Mouse (Mus musculus): Measurements from ENCODE around the gene Ormdl3. TPM values are rescaled to one million over a fixed set of nuclear protein-coding genes. Genes with fewer than 3 reads are reported as not detected.
"Not testable (repeated sequence)": the region's sequence is repeated elsewhere in the genome, so short reads cannot be mapped to it uniquely, and the experiment has no call there.

Ormdl3 gene
- polyA plus RNA-seq (2014; fragmentation: Nextera tagmentation; extraction: Ambion mirVana) = 24.7 and 24.8 TPM in 2 replicates

DNA sequence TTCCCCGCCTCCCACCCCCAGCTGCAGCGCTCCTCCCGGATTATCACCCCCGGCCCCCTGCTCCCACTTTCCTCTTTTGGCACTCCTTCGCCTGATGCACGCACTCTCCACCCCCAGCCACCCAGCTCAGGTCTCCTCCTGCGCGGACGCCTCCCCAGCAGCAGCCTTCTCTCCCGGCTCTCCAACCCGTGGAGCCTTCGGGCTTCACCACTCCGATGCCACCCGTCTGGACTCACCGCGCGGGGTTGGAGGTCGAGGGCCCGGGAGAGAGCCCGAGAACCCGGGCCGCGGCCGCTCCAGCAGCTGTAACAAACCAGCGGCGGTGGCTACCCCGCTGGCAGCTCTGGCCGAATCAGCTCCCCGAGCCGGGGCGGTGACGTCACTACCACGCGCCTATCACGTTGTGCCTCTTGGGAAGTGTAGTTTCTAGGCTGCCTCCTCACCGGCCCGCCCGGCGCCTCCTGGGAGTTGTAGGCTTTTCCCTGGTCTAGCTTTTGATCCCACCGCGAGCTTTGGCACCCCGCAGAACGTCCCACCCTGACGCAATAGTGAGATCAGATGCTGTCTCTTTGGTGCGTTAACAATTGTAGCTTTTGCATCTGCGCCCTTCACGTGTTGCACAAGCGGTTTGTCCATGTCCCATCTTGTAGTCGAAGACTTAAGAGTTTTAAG, at the start of gene Ormdl3:
Ormdl3 (minus strand) TSS at position 477 of the 672 bp plus-strand sequence.
- Histone ChIP-seq H3K27me3 (replicated peaks; ENCODE audit: control insufficient read depth, insufficient read depth, low read length) (no peaks in the 10 kb centered on the region), H3K4me3 (ENCODE audit: low read depth, low read length) (peak within 1 kb of the TSS; percentile 72), H3K9ac (ENCODE audit: low read length) (peak within 1 kb of the TSS; percentile 87), H3K36me3 (ENCODE audit: control insufficient read depth, insufficient read depth, low read length) (peaks cover 16% of the 10 kb centered on the region), H3K27ac (ENCODE audit: low read depth, low read length) (peak within 1 kb of the TSS; percentile 67), H3K4me1 (ENCODE audit: control insufficient read depth, insufficient read depth, low read length) (peaks cover 21% of the 10 kb centered on the region), H3K9me3 (replicated peaks; ENCODE audit: control insufficient read depth, low read length) (no peaks in the 10 kb centered on the region), H3K4me2 (ENCODE audit: low read length) (peak within 1 kb of the TSS; percentile 85)
- peak; percentile 99 for DNase-seq (ENCODE audit: low spot score)
- peak; percentile 97 for ATAC-seq
- WGBS = under 1% methylated on average over 49 of the region's 49 CpGs

DNA sequence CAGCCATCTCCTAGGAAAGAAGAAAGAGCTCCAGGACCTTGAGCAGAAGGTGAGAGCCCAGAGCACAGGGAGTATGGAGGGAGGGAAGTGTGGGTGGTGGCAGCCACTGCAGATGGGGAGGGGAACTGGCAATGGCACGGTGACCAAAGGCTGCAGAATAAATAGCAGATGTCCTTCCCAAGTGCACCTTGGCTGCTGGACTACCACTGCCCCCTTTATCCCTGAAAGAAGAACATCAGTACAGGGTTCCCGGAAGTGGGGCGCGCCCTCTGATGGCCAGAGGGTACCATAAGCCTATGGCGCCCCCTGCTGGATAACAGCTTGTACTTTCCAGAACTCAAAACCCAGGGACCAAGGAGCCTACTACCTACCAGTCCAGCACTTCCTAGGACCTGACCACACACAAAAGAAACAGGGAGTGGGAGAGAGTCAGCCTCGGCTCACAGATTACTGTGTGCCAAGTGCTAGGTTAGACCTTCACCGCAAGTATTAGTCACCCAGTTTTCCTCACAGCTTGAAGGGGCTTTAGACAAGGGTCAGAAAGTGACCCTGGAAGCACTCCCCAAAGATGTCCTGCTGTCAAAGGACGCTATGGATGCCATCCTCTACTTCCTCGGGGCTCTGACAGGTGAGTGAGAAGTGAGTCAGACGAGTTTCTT, 48.3 kb upstream of the Ormdl3 start:
- not testable (repeated sequence) for H3K4me3 ChIP-seq (ENCODE audit: low read depth, low read length); H3K4me2 ChIP-seq (ENCODE audit: low read length); H3K9ac ChIP-seq (ENCODE audit: low read length); H3K4me1 ChIP-seq (ENCODE audit: control insufficient read depth, insufficient read depth, low read length); DNase-seq (ENCODE audit: low spot score); H3K9me3 ChIP-seq (replicated peaks; ENCODE audit: control insufficient read depth, low read length); H3K27ac ChIP-seq (ENCODE audit: low read depth, low read length); ATAC-seq; H3K36me3 ChIP-seq (ENCODE audit: control insufficient read depth, insufficient read depth, low read length); H3K27me3 ChIP-seq (replicated peaks; ENCODE audit: control insufficient read depth, insufficient read depth, low read length)
- WGBS = 33% methylated on average over 10 of the region's 10 CpGs

DNA sequence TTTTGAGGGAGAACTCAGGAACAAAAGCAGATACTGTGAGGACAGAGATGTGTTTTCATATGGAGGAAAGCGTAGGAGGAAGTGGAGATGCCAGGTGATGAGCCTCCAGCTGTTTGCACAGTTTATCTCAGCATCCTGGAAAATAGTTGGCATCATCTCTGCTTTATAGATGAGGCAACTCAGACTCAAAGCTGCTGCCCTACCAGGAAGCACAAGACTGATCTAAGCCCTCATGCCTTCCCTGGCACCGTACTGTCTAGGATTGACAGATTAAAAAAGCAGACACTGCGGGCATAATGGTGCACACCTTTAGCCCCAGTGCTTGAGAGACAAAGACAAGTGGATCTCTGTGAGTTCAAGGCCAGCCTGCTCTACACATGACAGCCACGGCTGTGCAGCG, 43.5 kb upstream of the Ormdl3 start:
- H3K4me3 ChIP-seq (ENCODE audit: low read depth, low read length) = no peak overlapping the region
- no peak overlapping the region for H3K9ac ChIP-seq (ENCODE audit: low read length)
- H3K9me3 ChIP-seq (replicated peaks; ENCODE audit: control insufficient read depth, low read length) = no peaks in the 10 kb centered on the region
- H3K27ac ChIP-seq (ENCODE audit: low read depth, low read length) = no peak overlapping the region
- no peak for DNase-seq (ENCODE audit: low spot score)
- no peak overlapping the region for H3K4me2 ChIP-seq (ENCODE audit: low read length)
- no peak for ATAC-seq
- H3K4me1 ChIP-seq (ENCODE audit: control insufficient read depth, insufficient read depth, low read length) = no peaks in the 10 kb centered on the region
- WGBS = 88% methylated on average over 5 of the region's 5 CpGs
- 0 out of 2 replicates have a peak, but pooled peaks cover 4% of the 10 kb centered on the region for H3K27me3 ChIP-seq (replicated peaks; ENCODE audit: control insufficient read depth, insufficient read depth, low read length)
- no peaks in the 10 kb centered on the region for H3K36me3 ChIP-seq (ENCODE audit: control insufficient read depth, insufficient read depth, low read length)

DNA sequence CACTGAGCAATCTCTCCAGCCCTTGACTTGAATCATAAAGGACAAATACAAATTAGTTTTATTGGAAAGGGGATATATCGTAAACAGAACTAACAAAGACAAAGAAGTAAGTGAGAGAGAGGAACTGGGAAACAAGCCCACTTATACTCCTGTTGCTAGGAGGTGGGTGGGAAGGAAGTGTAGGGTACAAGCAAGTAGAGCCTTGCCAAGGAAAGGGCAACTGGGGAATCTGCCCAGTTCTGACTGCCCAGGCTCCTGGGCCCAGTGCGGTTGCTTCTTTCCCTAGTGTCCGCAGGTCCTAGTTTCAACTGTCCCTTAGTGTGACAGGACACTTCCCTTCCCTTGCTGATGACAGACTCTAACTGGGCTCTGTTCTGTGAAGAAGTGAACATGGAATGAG, 41.5 kb upstream of the Ormdl3 start:
- WGBS = 99% methylated on average over 3 of the region's 3 CpGs
- Histone ChIP-seq H3K4me1 (ENCODE audit: control insufficient read depth, insufficient read depth, low read length) (no peaks in the 10 kb centered on the region), H3K9ac (ENCODE audit: low read length) (no peak overlapping the region), H3K4me3 (ENCODE audit: low read depth, low read length) (no peak overlapping the region), H3K4me2 (ENCODE audit: low read length) (no peak overlapping the region), H3K9me3 (replicated peaks; ENCODE audit: control insufficient read depth, low read length) (no peaks in the 10 kb centered on the region), H3K27ac (ENCODE audit: low read depth, low read length) (no peak overlapping the region), H3K27me3 (replicated peaks; ENCODE audit: control insufficient read depth, insufficient read depth, low read length) (0 out of 2 replicates have a peak, but pooled peaks cover 4% of the 10 kb centered on the region), H3K36me3 (ENCODE audit: control insufficient read depth, insufficient read depth, low read length) (no peaks in the 10 kb centered on the region)
- no peak for ATAC-seq
- DNase-seq (ENCODE audit: low spot score) = no peak

DNA sequence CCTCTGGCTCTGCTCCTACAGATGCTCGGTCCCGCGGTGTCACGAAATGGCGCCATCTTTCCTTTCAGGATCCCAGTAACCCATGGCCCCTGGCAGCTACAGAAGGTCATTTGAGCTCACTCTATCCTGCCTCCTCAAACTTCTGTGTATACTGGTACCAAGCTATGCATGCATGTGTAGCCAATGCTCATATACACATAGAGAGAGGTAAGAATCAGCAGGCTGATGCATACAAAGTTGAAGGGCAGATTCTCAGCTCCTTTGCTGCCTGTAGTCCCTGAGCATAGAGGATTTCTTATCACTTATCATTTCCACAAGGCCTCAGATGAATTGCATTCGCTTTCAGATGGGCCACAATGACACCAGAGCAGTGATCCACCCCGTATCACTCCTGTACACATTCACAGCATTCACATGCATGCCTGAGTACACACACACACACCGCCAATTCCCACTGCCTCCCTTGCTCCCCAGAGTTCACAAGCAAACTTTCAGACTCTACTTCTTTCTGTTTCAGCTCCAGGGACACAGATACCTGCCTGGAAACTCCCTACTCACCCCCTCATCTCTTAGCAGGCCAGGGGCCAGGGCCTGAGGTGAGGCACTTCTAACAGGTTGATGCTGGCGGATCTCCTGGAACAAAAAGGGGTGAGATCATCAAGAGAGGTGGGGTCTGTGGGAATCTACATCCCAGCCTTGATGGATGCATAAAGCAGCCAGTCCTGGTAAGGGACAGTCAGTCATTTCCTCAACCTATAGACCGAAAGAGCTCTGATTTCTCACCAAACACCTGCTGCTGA, 38.6 kb upstream of the Ormdl3 start, which contains the start of the genes Gm12355 and Gsdma3:
Gm12355 (minus strand) TSS at position 51 of the 800 bp plus-strand sequence.
Gsdma3 (plus strand) TSS at position 750 of the 800 bp plus-strand sequence.
- no peak for ATAC-seq
- no peaks in the 10 kb centered on the region for H3K9me3 ChIP-seq (replicated peaks; ENCODE audit: control insufficient read depth, low read length)
- no peaks in the 10 kb centered on the region for H3K27me3 ChIP-seq (replicated peaks; ENCODE audit: control insufficient read depth, insufficient read depth, low read length)
- H3K36me3 ChIP-seq (ENCODE audit: control insufficient read depth, insufficient read depth, low read length) = no peaks in the 10 kb centered on the region
- H3K4me3 ChIP-seq (ENCODE audit: low read depth, low read length) = no peak within 1 kb of the TSS
- H3K27ac ChIP-seq (ENCODE audit: low read depth, low read length) = no peak within 1 kb of the TSS
- H3K9ac ChIP-seq (ENCODE audit: low read length) = no peak within 1 kb of the TSS
- WGBS = 88% methylated on average over 10 of the region's 10 CpGs
- no peaks in the 10 kb centered on the region for H3K4me1 ChIP-seq (ENCODE audit: control insufficient read depth, insufficient read depth, low read length)
- DNase-seq (ENCODE audit: low spot score) = no peak
- H3K4me2 ChIP-seq (ENCODE audit: low read length) = no peak within 1 kb of the TSS

DNA sequence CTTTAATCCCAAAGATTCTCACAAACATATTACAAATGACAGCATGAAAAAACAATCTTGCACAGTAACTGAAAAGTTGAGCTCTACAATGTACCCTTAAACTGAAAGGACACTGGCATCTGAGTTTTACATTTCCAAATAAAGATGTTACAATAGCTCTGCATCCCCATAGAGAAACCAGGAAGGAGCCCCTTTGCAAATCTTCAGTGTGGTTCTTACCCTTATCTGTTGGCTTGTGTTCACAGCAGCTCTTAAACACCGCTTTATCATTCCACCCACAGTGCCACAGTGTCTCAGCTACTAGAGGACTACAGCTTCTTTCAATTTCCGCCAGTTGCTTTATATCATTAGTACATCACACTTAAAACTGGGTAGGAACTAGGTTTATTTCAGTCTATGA, 37.2 kb upstream of the Ormdl3 start:
- not testable (repeated sequence) for H3K27me3 ChIP-seq (replicated peaks; ENCODE audit: control insufficient read depth, insufficient read depth, low read length); DNase-seq (ENCODE audit: low spot score); ATAC-seq; H3K27ac ChIP-seq (ENCODE audit: low read depth, low read length); H3K9me3 ChIP-seq (replicated peaks; ENCODE audit: control insufficient read depth, low read length); H3K36me3 ChIP-seq (ENCODE audit: control insufficient read depth, insufficient read depth, low read length); H3K4me1 ChIP-seq (ENCODE audit: control insufficient read depth, insufficient read depth, low read length); H3K9ac ChIP-seq (ENCODE audit: low read length); H3K4me2 ChIP-seq (ENCODE audit: low read length); H3K4me3 ChIP-seq (ENCODE audit: low read depth, low read length)
- WGBS = 91% methylated on average over 2 of the region's 2 CpGs

- H3K4me3 ChIP-seq (ENCODE audit: low read depth, low read length); H3K27ac ChIP-seq (ENCODE audit: low read depth, low read length); H3K36me3 ChIP-seq (ENCODE audit: control insufficient read depth, insufficient read depth, low read length); DNase-seq (ENCODE audit: low spot score); H3K9me3 ChIP-seq (replicated peaks; ENCODE audit: control insufficient read depth, low read length); ATAC-seq; H3K9ac ChIP-seq (ENCODE audit: low read length); H3K27me3 ChIP-seq (replicated peaks; ENCODE audit: control insufficient read depth, insufficient read depth, low read length); H3K4me2 ChIP-seq (ENCODE audit: low read length); H3K4me1 ChIP-seq (ENCODE audit: control insufficient read depth, insufficient read depth, low read length): not testable (repeated sequence)
- 81% methylated on average over 6 of the region's 6 CpGs for WGBS
Observed at GRCm38 (mm10) chr11:98623981-98624380, 36.8 kb upstream of the Ormdl3 start.

- Histone ChIP-seq H3K4me2 (ENCODE audit: low read length) (no peak overlapping the region), H3K4me1 (ENCODE audit: control insufficient read depth, insufficient read depth, low read length) (no peaks in the 10 kb centered on the region), H3K4me3 (ENCODE audit: low read depth, low read length) (no peak overlapping the region), H3K9ac (ENCODE audit: low read length) (no peak overlapping the region), H3K9me3 (replicated peaks; ENCODE audit: control insufficient read depth, low read length) (no peaks in the 10 kb centered on the region), H3K36me3 (ENCODE audit: control insufficient read depth, insufficient read depth, low read length) (no peaks in the 10 kb centered on the region), H3K27me3 (replicated peaks; ENCODE audit: control insufficient read depth, insufficient read depth, low read length) (no peaks in the 10 kb centered on the region), H3K27ac (ENCODE audit: low read depth, low read length) (no peak overlapping the region)
- DNase-seq (ENCODE audit: low spot score) = no peak
- 96% methylated on average over 13 of the region's 13 CpGs for WGBS
- no peak for ATAC-seq
Observed at GRCm38 (mm10) chr11:98620791-98621190, 33.6 kb upstream of the Ormdl3 start.

Data from forebrain, embryonic 14.5 days (tissue).